Mouse (Mus musculus): ENCODE measurements around the gene Lsm3. TPM values are rescaled to one million over a fixed set of nuclear protein-coding genes. Genes with fewer than 3 reads are reported as not detected.

Gene Lsm3
- polyA plus RNA-seq, 1 experiment, result 69.5 TPM

GRCm38 (mm10) chr6:91491004-91491403 lies 24.7 kb upstream of the Lsm3 start:
- no peak overlapping the region for H3K4me3 ChIP-seq
- no peak overlapping the region for H3K4me2 ChIP-seq (ENCODE audit: low read depth)
- no peak overlapping the region for H3ac ChIP-seq (ENCODE audit: control insufficient read depth, insufficient read length)
- no peak for TF ChIP-seq MAX (IDR thresholded peaks at IDR 0.05; ENCODE audit: low read depth)
- H3K27me3 ChIP-seq (ENCODE audit: control insufficient read depth, insufficient read depth, insufficient read length), result no peaks in the 10 kb centered on the region
- no peaks in the 10 kb centered on the region for H3K79me2 ChIP-seq (ENCODE audit: control insufficient read depth, insufficient read depth)
- peaks cover 10% of the 10 kb centered on the region for H3K36me3 ChIP-seq (ENCODE audit: control insufficient read depth, insufficient read depth)

DNA sequence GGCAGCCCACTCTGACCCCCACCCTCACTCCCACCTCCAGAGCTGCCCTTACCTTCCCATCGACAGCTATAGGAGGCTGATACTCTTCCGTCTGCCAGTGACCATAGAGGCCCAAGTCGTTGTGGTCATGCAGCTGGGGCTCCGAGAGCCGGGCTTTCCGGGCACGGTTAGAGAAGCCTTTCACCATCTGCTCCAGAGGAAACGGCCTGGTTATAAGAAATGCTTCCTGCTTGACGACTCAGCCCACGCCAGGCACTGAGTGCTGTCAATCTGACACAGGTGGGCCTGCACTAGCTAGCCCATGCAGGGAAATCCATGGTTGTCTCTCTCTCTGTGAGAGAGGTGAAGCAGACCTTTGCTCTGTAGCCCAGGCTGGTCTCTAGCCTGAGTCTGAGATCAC lies 22.7 kb upstream of the Lsm3 start:
- no peak overlapping the region for H3K4me3 ChIP-seq
- H3ac ChIP-seq (ENCODE audit: control insufficient read depth, insufficient read length), result no peak overlapping the region
- H3K36me3 ChIP-seq (ENCODE audit: control insufficient read depth, insufficient read depth), result peaks cover 4% of the 10 kb centered on the region
- no peaks in the 10 kb centered on the region for H3K27me3 ChIP-seq (ENCODE audit: control insufficient read depth, insufficient read depth, insufficient read length)
- TF ChIP-seq TCF12 (IDR thresholded peaks at IDR 0.05; ENCODE audit: insufficient read depth, poor library complexity, severe bottlenecking), result no peak
- TF ChIP-seq MYOG (IDR thresholded peaks at IDR 0.05; ENCODE audit: control insufficient read depth in 1 of 3, insufficient read depth in 1 of 3, insufficient read length in 2 of 3, low read depth in 2 of 3), result no peak
- TF ChIP-seq MAX (IDR thresholded peaks at IDR 0.05; ENCODE audit: low read depth), result no peak
- no peak for TF ChIP-seq POLR2A (IDR thresholded peaks at IDR 0.05; ENCODE audit: insufficient read length, low read depth)
- TF ChIP-seq REST (IDR thresholded peaks at IDR 0.05; ENCODE audit: insufficient read depth, insufficient read length), result no peak
- no peak for TF ChIP-seq MYOD1 (IDR thresholded peaks at IDR 0.05; ENCODE audit: control insufficient read depth in 1 of 3, insufficient read length in 2 of 3, low read depth in 2 of 3)
- no peak for TF ChIP-seq SRF (IDR thresholded peaks at IDR 0.05; ENCODE audit: control insufficient read depth, insufficient read length, low read depth)
- no peak for TF ChIP-seq E2F4 (IDR thresholded peaks at IDR 0.05; ENCODE audit: insufficient read depth)
- no peak for TF ChIP-seq POLR2AphosphoS2 (IDR thresholded peaks at IDR 0.05; ENCODE audit: insufficient read length, low read depth)
- TF ChIP-seq USF1 (IDR thresholded peaks at IDR 0.05; ENCODE audit: low read depth), result no peak
- TF ChIP-seq CEBPB (IDR thresholded peaks at IDR 0.05; ENCODE audit: insufficient read depth, poor library complexity, severe bottlenecking), result no peak
- TF ChIP-seq TCF3 (IDR thresholded peaks at IDR 0.05; ENCODE audit: insufficient read length, low read depth), result no peak
- no peaks in the 10 kb centered on the region for H3K79me2 ChIP-seq (ENCODE audit: control insufficient read depth, insufficient read depth)
- H3K4me2 ChIP-seq (ENCODE audit: low read depth), result no peak overlapping the region

DNA sequence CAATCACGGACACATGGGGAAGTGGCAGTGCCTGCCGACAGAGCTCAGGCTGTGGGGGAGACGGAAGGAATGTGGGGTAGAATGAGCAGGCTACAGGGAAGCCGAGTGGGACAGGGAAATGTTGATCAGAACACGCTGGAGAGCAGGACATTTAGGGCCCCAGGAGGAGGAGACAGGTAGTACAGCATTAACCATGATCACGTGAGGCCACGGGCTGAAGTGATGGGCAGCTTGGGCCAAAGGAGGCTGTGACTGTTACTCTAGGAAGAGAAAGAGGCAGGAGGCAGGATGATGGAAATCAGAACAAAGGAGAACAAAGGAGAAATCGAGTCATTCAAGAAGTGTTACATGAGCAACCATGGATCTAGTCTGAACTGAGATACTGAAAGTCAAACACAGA lies 21.2 kb upstream of the Lsm3 start:
- Histone ChIP-seq H3K4me2 (ENCODE audit: low read depth) (no peak overlapping the region), H3K4me3 (no peak overlapping the region), H3ac (ENCODE audit: control insufficient read depth, insufficient read length) (no peak overlapping the region), H3K79me2 (ENCODE audit: control insufficient read depth, insufficient read depth) (no peaks in the 10 kb centered on the region), H3K36me3 (ENCODE audit: control insufficient read depth, insufficient read depth) (peaks cover 6% of the 10 kb centered on the region), H3K27me3 (ENCODE audit: control insufficient read depth, insufficient read depth, insufficient read length) (no peaks in the 10 kb centered on the region)
- TF ChIP-seq CEBPB (IDR thresholded peaks at IDR 0.05; ENCODE audit: insufficient read depth, poor library complexity, severe bottlenecking) (no peak), USF1 (IDR thresholded peaks at IDR 0.05; ENCODE audit: low read depth) (no peak), E2F4 (IDR thresholded peaks at IDR 0.05; ENCODE audit: insufficient read depth) (no peak)

- no peak overlapping the region for H3K4me3 ChIP-seq
Observed at GRCm38 (mm10) chr6:91503302-91503701, 12.4 kb upstream of the Lsm3 start.

DNA sequence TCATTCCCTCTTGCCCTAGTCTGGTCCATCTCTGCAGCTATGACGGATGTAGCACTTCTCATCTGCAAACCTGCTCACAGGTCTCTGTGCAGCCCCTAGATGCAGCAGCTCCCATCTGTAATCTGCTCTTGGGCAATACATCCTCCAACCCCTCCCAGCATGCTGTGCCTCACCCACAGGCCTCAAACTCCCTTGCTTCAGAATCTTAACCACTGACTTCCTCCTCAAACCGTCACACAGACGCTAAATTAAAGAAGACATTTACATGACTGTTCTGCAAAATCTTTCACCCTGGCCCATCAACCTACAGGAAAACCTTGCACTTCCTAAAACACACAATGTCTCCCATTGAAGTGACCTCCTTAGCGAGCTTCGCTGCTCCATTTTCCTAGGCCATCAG lies 9.7 kb upstream of the Lsm3 start:
- Histone ChIP-seq H3K36me3 (ENCODE audit: control insufficient read depth, insufficient read depth) (peaks cover 37% of the 10 kb centered on the region), H3K27me3 (ENCODE audit: control insufficient read depth, insufficient read depth, insufficient read length) (no peaks in the 10 kb centered on the region), H3K79me2 (ENCODE audit: control insufficient read depth, insufficient read depth) (no peaks in the 10 kb centered on the region), H3ac (ENCODE audit: control insufficient read depth, insufficient read length) (no peak overlapping the region), H3K4me2 (ENCODE audit: low read depth) (no peak overlapping the region), H3K4me3 (no peak overlapping the region)
- no peak for TF ChIP-seq MYOG (IDR thresholded peaks at IDR 0.05; ENCODE audit: control insufficient read depth in 1 of 3, insufficient read depth in 1 of 3, insufficient read length in 2 of 3, low read depth in 2 of 3)
- TF ChIP-seq CEBPB (IDR thresholded peaks at IDR 0.05; ENCODE audit: insufficient read depth, poor library complexity, severe bottlenecking), result no peak
- no peak for TF ChIP-seq USF1 (IDR thresholded peaks at IDR 0.05; ENCODE audit: low read depth)
- no peak for TF ChIP-seq MAX (IDR thresholded peaks at IDR 0.05; ENCODE audit: low read depth)
- no peak for TF ChIP-seq E2F4 (IDR thresholded peaks at IDR 0.05; ENCODE audit: insufficient read depth)
- TF ChIP-seq TCF3 (IDR thresholded peaks at IDR 0.05; ENCODE audit: insufficient read length, low read depth), result no peak
- TF ChIP-seq SRF (IDR thresholded peaks at IDR 0.05; ENCODE audit: control insufficient read depth, insufficient read length, low read depth), result no peak
- no peak for TF ChIP-seq MYOD1 (IDR thresholded peaks at IDR 0.05; ENCODE audit: control insufficient read depth in 1 of 3, insufficient read length in 2 of 3, low read depth in 2 of 3)
- TF ChIP-seq POLR2A (IDR thresholded peaks at IDR 0.05; ENCODE audit: insufficient read length, low read depth), result no peak
- no peak for TF ChIP-seq POLR2AphosphoS2 (IDR thresholded peaks at IDR 0.05; ENCODE audit: insufficient read length, low read depth)
- TF ChIP-seq TCF12 (IDR thresholded peaks at IDR 0.05; ENCODE audit: insufficient read depth, poor library complexity, severe bottlenecking), result no peak
- no peak for TF ChIP-seq REST (IDR thresholded peaks at IDR 0.05; ENCODE audit: insufficient read depth, insufficient read length)

More at GRCm38 (mm10) chr6:91503302-91503701, 12.4 kb upstream of the Lsm3 start:
- Histone ChIP-seq H3K79me2 (ENCODE audit: control insufficient read depth, insufficient read depth) (no peaks in the 10 kb centered on the region), H3K36me3 (ENCODE audit: control insufficient read depth, insufficient read depth) (peaks cover 42% of the 10 kb centered on the region), H3ac (ENCODE audit: control insufficient read depth, insufficient read length) (no peak overlapping the region), H3K4me2 (ENCODE audit: low read depth) (no peak overlapping the region), H3K27me3 (ENCODE audit: control insufficient read depth, insufficient read depth, insufficient read length) (no peaks in the 10 kb centered on the region)
- no peak for TF ChIP-seq SRF (IDR thresholded peaks at IDR 0.05; ENCODE audit: control insufficient read depth, insufficient read length, low read depth)
- no peak for TF ChIP-seq E2F4 (IDR thresholded peaks at IDR 0.05; ENCODE audit: insufficient read depth)
- TF ChIP-seq TCF12 (IDR thresholded peaks at IDR 0.05; ENCODE audit: insufficient read depth, poor library complexity, severe bottlenecking), result no peak
- no peak for TF ChIP-seq MAX (IDR thresholded peaks at IDR 0.05; ENCODE audit: low read depth)
- no peak for TF ChIP-seq POLR2AphosphoS2 (IDR thresholded peaks at IDR 0.05; ENCODE audit: insufficient read length, low read depth)
- no peak for TF ChIP-seq CEBPB (IDR thresholded peaks at IDR 0.05; ENCODE audit: insufficient read depth, poor library complexity, severe bottlenecking)
- TF ChIP-seq TCF3 (IDR thresholded peaks at IDR 0.05; ENCODE audit: insufficient read length, low read depth), result no peak
- no peak for TF ChIP-seq POLR2A (IDR thresholded peaks at IDR 0.05; ENCODE audit: insufficient read length, low read depth)
